Mouse (Mus musculus) lung, adult 2 months (tissue): ENCODE measurements around the gene Rbp7.

Source experiments
- CTCF ChIP-seq: fragments of 200-500 bp; IDR thresholded peaks from 2 replicates; pipeline ENCODE4 v1.5.1; 2011; ENCODE audit warnings: mild to moderate bottlenecking, low read length, control low read depth; ENCODE audit not compliant: insufficient read depth
- POLR2A ChIP-seq: fragments of 200-500 bp; IDR thresholded peaks from 2 replicates; pipeline ENCODE4 v1.6.1; 2011; ENCODE audit warnings: low read depth, mild to moderate bottlenecking, control low read depth, low read length, borderline replicate concordance; ENCODE audit errors: extremely low read depth

DNA sequence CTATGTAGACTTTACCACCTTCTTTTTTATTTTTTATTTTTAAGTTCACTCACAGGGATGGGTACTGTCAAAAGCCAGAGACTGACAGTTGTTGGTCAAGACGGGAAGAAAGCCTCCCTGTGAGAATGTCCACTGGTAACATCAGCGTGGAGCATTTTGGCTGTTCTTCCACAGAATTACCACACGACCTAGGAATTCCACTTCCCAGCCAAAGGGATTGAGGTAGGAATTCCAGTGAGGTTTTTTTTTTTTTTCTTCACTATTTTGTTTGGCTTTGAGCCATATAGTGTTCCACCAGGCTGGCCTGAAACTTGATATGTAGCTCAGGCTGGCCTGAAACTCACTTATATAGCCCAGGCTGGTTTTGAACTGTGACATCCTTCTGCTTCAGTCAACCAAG is 12.3 kb downstream of the Rbp7 start:
- TF ChIP-seq CTCF (no peak), POLR2A (no peak)
